Mouse (Mus musculus) ES-E14 (cell line): ENCODE data around the gene Krtcap2. TPM values are rescaled to one million over a fixed set of nuclear protein-coding genes. Genes with fewer than 3 reads are reported as not detected.

Experiments
- DNase-seq: peaks from one replicate; pipeline ENCODE4 v3.0.0-alpha.2; 2013; ENCODE audit warnings: low read depth, low spot score
- H3K27ac ChIP-seq: 2 replicates; pipeline ENCODE4 v1.5.1; 2012; ENCODE audit warnings: low read depth, mild to moderate bottlenecking, low read length, moderate library complexity, mixed read lengths; ENCODE audit not compliant: poor library complexity, insufficient read depth, severe bottlenecking
- H3K36me3 ChIP-seq: 2 replicates; pipeline ENCODE4 v1.6.1; 2012; ENCODE audit warnings: mild to moderate bottlenecking, low read length, moderate library complexity, mixed read lengths; ENCODE audit not compliant: control insufficient read depth, poor library complexity, insufficient read depth, severe bottlenecking
- H3K4me1 ChIP-seq, 2 experiments: fragments of 150-350 bp in 1 of 2; sonication (generic) in 1 of 2; 2 replicates each; pipeline ENCODE4 v1.6.1; 2012; ENCODE audit warnings: low read length in 2 of 2, mild to moderate bottlenecking in 1 of 2, mixed read lengths in 1 of 2; ENCODE audit not compliant: control insufficient read depth in 2 of 2, insufficient read depth in 2 of 2, poor library complexity in 1 of 2
- H3K4me3 ChIP-seq, 2 experiments: fragments of 150-350 bp in 1 of 2; sonication (generic) in 1 of 2; 2 replicates each; pipeline ENCODE4 v1.5.1; 2012; ENCODE audit warnings: low read length in 2 of 2, low read depth in 1 of 2, mild to moderate bottlenecking in 1 of 2, mixed read lengths in 1 of 2; ENCODE audit not compliant: insufficient read depth in 1 of 2, poor library complexity in 1 of 2, severe bottlenecking in 1 of 2
- H3K9ac ChIP-seq: 2 replicates; pipeline ENCODE4 v1.6.1; 2012; ENCODE audit warnings: low read depth, mild to moderate bottlenecking, low read length, mixed read lengths; ENCODE audit not compliant: poor library complexity, insufficient read depth, severe bottlenecking
- H3K9me3 ChIP-seq: fragments of 150-350 bp; sonication (generic); 2 replicates; pipeline ENCODE4 v1.6.1; 2012; ENCODE audit warnings: low read depth, mild to moderate bottlenecking, low read length; ENCODE audit not compliant: control insufficient read depth, insufficient read depth
- CHD2 ChIP-seq: IDR thresholded peaks from 2 replicates; pipeline ENCODE4 v1.6.1; 2014; ENCODE audit warnings: mild to moderate bottlenecking, low read depth, low read length, inconsistent platforms
- HCFC1 ChIP-seq: IDR thresholded peaks from 2 replicates; pipeline ENCODE4 v1.6.1; 2012; ENCODE audit warnings: low read length, inconsistent platforms, borderline replicate concordance; ENCODE audit not compliant: insufficient read depth
- MAFK ChIP-seq: IDR thresholded peaks from 2 replicates; pipeline ENCODE4 v1.6.1; 2014; ENCODE audit warnings: mild to moderate bottlenecking, low read depth, low read length, inconsistent platforms; ENCODE audit not compliant: insufficient read depth
- ZC3H11A ChIP-seq: IDR thresholded peaks from 2 replicates; pipeline ENCODE4 v1.6.1; 2012; ENCODE audit warnings: low read depth, mild to moderate bottlenecking, inconsistent platforms, low read length, borderline replicate concordance
- ZNF384 ChIP-seq: IDR thresholded peaks from 2 replicates; pipeline ENCODE4 v1.6.1; 2012; ENCODE audit warnings: low read depth, low read length, inconsistent platforms
- in situ Hi-C, 2 experiments: fragments of 600-800 bp; cut with MboI; formaldehyde crosslinking; loops; one replicate each; pipeline ENCODE4 v1.15.1; 2025; ENCODE audit warnings: low sequenced_read_pairs in 2 of 2, inconsistent platforms in 1 of 2; ENCODE audit not compliant: unreplicated experiment in 2 of 2
- total RNA-seq: library from RNA; depleted of rRNA; stranded (reverse); fragments of 300-350 nt; gene quantifications from 2 replicates; pipeline ENCODE4 v1.2.3, GENCODE M21; 2012

Krtcap2 gene
- total RNA-seq, 1 experiment: 134 TPM

DNA sequence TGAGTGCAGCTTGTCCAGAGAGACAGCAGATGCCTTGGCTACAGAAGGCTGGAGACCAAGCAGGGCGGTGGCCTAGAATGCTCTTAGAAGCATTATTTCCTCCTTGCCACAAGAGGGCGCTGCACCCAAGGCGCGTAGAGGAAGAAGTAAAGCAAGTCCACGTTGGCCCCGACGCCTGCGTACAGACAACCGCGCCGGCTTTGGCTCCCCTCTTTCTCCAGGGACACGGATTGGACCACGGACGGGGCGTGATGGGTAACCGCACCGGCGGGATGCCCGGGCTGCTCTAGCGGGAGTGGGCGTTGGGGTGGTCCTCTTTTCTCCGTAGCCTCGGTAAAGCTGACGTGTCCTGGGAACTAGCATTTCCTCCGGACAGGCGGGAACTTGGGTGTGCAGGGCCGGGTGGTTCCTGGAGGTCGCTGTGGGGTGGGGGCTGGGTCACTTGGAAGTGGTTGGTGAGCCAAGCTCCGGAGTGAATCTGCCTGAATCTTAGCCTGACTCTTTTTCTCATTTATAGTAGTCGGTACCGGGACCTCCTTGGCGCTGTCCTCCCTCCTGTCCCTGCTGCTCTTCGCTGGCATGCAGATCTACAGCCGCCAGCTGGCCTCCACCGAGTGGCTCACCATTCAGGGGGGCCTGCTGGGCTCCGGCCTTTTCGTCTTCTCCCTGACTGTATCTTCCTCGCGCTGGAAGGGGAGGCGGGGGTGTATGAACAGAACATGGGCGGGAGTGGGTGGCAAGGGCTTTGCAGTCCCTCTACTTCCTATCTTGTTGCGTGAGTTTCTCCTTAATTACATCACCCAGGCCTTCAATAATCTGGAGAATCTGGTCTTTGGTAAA, 715 bp downstream of the Krtcap2 start, which contains the start of gene Trim46:
Gene Trim46 (minus strand): TSS at position 49 of the 840 bp plus-strand sequence.
- in situ Hi-C loops: no loop called here
- peak within 1 kb of the TSS; percentile 81 for H3K9ac ChIP-seq
- 0 out of 2 replicates have a peak within 1 kb of the TSS, but pooled peaks have one; percentile 4 for H3K27ac ChIP-seq

DNA sequence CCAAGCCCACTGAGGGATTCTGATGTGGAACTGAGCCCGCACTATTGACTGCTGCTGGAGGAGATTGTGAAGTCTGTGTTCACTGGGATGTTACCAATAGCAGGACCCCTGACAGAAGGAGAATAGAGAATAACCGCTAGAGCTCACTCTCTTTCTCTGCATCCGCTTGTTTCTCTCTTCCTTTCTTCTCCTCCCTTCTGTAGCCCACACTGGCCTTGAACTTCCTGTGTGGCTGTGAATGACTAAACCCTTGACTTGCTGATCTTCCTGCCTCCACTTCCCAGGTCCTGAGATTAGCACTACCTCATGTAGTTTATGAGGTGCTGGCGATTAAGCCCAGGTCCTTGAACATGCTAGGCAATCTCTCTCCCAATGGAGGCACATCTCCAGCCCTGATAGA, 1.7 kb downstream of the Krtcap2 start:
- Histone ChIP-seq H3K36me3 (peaks cover 10% of the 10 kb centered on the region; the same call in 1 of the 2 replicates), H3K9ac (peak overlapping the region; percentile 41; the same call in 1 of the 2 replicates), H3K9me3 (no peaks in the 10 kb centered on the region), H3K4me1 (peaks cover 5 to 35% of the 10 kb centered on the region in 2 experiments; a peak in 3 of 4 replicates), H3K27ac (no peak overlapping the region), H3K4me3 (peak overlapping the region in 1 of 2 experiments; percentile 74; a peak in 1 of 4 replicates)
- no peak for DNase-seq
- in situ Hi-C loops: no loop called here
- TF ChIP-seq MAFK (no peak), ZNF384 (no peak), ZC3H11A (no peak), HCFC1 (no peak)

More for the DNA sequence above, 715 bp downstream of the Krtcap2 start, which contains the start of gene Trim46:
- peaks cover 5 to 26% of the 10 kb centered on the region in 2 experiments; a peak in 3 of 4 replicates for H3K4me1 ChIP-seq
- peak within 1 kb of the TSS; percentile 74 to 100 for H3K4me3 ChIP-seq
- TF ChIP-seq ZC3H11A: 0 out of 2 replicates have a peak, but pooled peaks have one; percentile 21
- TF ChIP-seq MAFK: no peak
- TF ChIP-seq ZNF384: no peak
- no peak for TF ChIP-seq CHD2
- TF ChIP-seq HCFC1: peak; percentile 13; the same call in 1 of the 2 replicates
- no peaks in the 10 kb centered on the region for H3K9me3 ChIP-seq
- peaks cover 15% of the 10 kb centered on the region; the same call in 1 of the 2 replicates for H3K36me3 ChIP-seq
- peak; percentile 88 for DNase-seq

GRCm38 (mm10) chr3:89250435-89251040, 4.8 kb downstream of the Krtcap2 start:
- peaks cover 5 to 23% of the 10 kb centered on the region in 2 experiments; a peak in 3 of 4 replicates for H3K4me1 ChIP-seq
- in situ Hi-C loops: no loop called here
- TF ChIP-seq MAFK (peak; percentile 77), ZC3H11A (no peak), HCFC1 (no peak)
- peaks cover 10% of the 10 kb centered on the region; the same call in 1 of the 2 replicates for H3K36me3 ChIP-seq
- no peaks in the 10 kb centered on the region for H3K9me3 ChIP-seq
- H3K4me3 ChIP-seq: no peak overlapping the region
- no peak overlapping the region for H3K9ac ChIP-seq
- DNase-seq: no peak
- peak overlapping the region; percentile 39; the same call in 1 of the 2 replicates for H3K27ac ChIP-seq

- H3K4me3 ChIP-seq: peak overlapping the region; percentile 20 to 54; a peak in 3 of 4 replicates
- no peak for DNase-seq
- H3K4me1 ChIP-seq: peaks cover 1 to 21% of the 10 kb centered on the region in 2 experiments; a peak in 2 of 4 replicates
- H3K9me3 ChIP-seq: no peaks in the 10 kb centered on the region
- in situ Hi-C loops: no loop called here
- peaks cover 10% of the 10 kb centered on the region; the same call in 1 of the 2 replicates for H3K36me3 ChIP-seq
- H3K9ac ChIP-seq: peak overlapping the region; percentile 33; the same call in 1 of the 2 replicates
- peak overlapping the region; percentile 1; the same call in 1 of the 2 replicates for H3K27ac ChIP-seq
- TF ChIP-seq CHD2 (no peak), ZC3H11A (no peak)
These were observed 5.7 kb downstream of the Krtcap2 start for GRCm38 (mm10) chr3:89251365-89251895.
